Mouse (Mus musculus) layer of hippocampus, adult 9-10 months (tissue): ENCODE measurements around the gene Gins3.
"Not testable (repeated sequence)": the region's sequence is repeated elsewhere in the genome, so short reads cannot be mapped to it uniquely, and the experiment has no call there.

Experiments used
- DNase-seq: peaks from one replicate; pipeline ENCODE4 v3.0.0; 2022; ENCODE audit warnings: low spot score

Gins3 gene

GRCm38 (mm10) chr8:95653351-95653750 lies 20.1 kb downstream of the Gins3 start:
- no peak for DNase-seq

- DNase-seq: no peak
Measured at GRCm38 (mm10) chr8:95655831-95656230, 22.6 kb downstream of the Gins3 start.

GRCm38 (mm10) chr8:95656316-95657002 lies 23.2 kb downstream of the Gins3 start:
- no peak for DNase-seq

- DNase-seq: no peak
Measured at GRCm38 (mm10) chr8:95657523-95657922, 24.3 kb downstream of the Gins3 start.

GRCm38 (mm10) chr8:95660334-95660882 lies 27.2 kb downstream of the Gins3 start:
- no peak for DNase-seq

- DNase-seq: no peak
Measured at GRCm38 (mm10) chr8:95661085-95661484, 27.8 kb downstream of the Gins3 start.

- DNase-seq: no peak
Measured at GRCm38 (mm10) chr8:95661575-95661974, 28.3 kb downstream of the Gins3 start.

- DNase-seq: no peak
Measured at GRCm38 (mm10) chr8:95662885-95663598, 29.8 kb downstream of the Gins3 start.

- no peak for DNase-seq
Measured at GRCm38 (mm10) chr8:95663599-95663949, 30.3 kb downstream of the Gins3 start.

- DNase-seq: not testable (repeated sequence)
Measured at GRCm38 (mm10) chr8:95665813-95666452, 32.7 kb downstream of the Gins3 start.

- DNase-seq: no peak
Measured at GRCm38 (mm10) chr8:95668163-95668958, 35.1 kb downstream of the Gins3 start.

- no peak for DNase-seq
Measured at GRCm38 (mm10) chr8:95669967-95670366, 36.7 kb downstream of the Gins3 start.

- no peak for DNase-seq
Measured at GRCm38 (mm10) chr8:95671861-95672260, 38.6 kb downstream of the Gins3 start.

- no peak for DNase-seq
Measured at GRCm38 (mm10) chr8:95672811-95673210, 39.6 kb downstream of the Gins3 start.

- no peak for DNase-seq
Measured at GRCm38 (mm10) chr8:95676631-95677030, 43.4 kb downstream of the Gins3 start, which contains the start of gene Ndrg4. Ndrg4 (plus strand) TSS chr8:95676980.

GRCm38 (mm10) chr8:95677591-95678023 lies 44.4 kb downstream of the Gins3 start:
- DNase-seq: no peak

- no peak for DNase-seq
Measured at GRCm38 (mm10) chr8:95678024-95678611, 44.9 kb downstream of the Gins3 start.

GRCm38 (mm10) chr8:95688073-95688672 lies 54.9 kb downstream of the Gins3 start:
- DNase-seq: no peak

GRCm38 (mm10) chr8:95690929-95691541 lies 57.8 kb downstream of the Gins3 start:
- DNase-seq: no peak

GRCm38 (mm10) chr8:95694631-95695030 lies 61.4 kb downstream of the Gins3 start:
- DNase-seq: no peak
